Mouse (Mus musculus): ENCODE results near the gene Khdrbs2.
"Not testable (repeated sequence)": the region's sequence is repeated elsewhere in the genome, so short reads cannot be mapped to it uniquely, and the experiment has no call there.

Gene Khdrbs2

GRCm38 (mm10) chr1:32471022-32471421 is 298.5 kb downstream of the Khdrbs2 start:
- no peak for DNase-seq (ENCODE audit: low spot score)

- DNase-seq (ENCODE audit: low spot score), result no peak
Measured at GRCm38 (mm10) chr1:32471502-32472214, 299.1 kb downstream of the Khdrbs2 start.

- DNase-seq (ENCODE audit: low spot score), result no peak
Measured at GRCm38 (mm10) chr1:32487944-32488343, 315.4 kb downstream of the Khdrbs2 start.

- no peak for DNase-seq (ENCODE audit: low spot score)
Measured at GRCm38 (mm10) chr1:32503381-32503780, 330.9 kb downstream of the Khdrbs2 start.

GRCm38 (mm10) chr1:32547194-32547593 is 374.7 kb downstream of the Khdrbs2 start, which contains the start of gene Gm5415:
Gm5415 (minus strand) TSS chr1:32547294.
- DNase-seq (ENCODE audit: low spot score), result not testable (repeated sequence)

GRCm38 (mm10) chr1:32553459-32553858 is 380.9 kb downstream of the Khdrbs2 start:
- DNase-seq (ENCODE audit: low spot score), result no peak

GRCm38 (mm10) chr1:32553925-32554324 is 381.4 kb downstream of the Khdrbs2 start:
- DNase-seq (ENCODE audit: low spot score), result no peak

GRCm38 (mm10) chr1:32568901-32569300 is 396.4 kb downstream of the Khdrbs2 start:
- no peak for DNase-seq (ENCODE audit: low spot score)

- DNase-seq (ENCODE audit: low spot score), result no peak
Measured at GRCm38 (mm10) chr1:32626060-32626459, 453.5 kb downstream of the Khdrbs2 start.

GRCm38 (mm10) chr1:32632415-32633354 is 460.2 kb downstream of the Khdrbs2 start:
- no peak for DNase-seq (ENCODE audit: low spot score)

GRCm38 (mm10) chr1:32633404-32633803 is 460.9 kb downstream of the Khdrbs2 start:
- no peak for DNase-seq (ENCODE audit: low spot score)

- no peak for DNase-seq (ENCODE audit: low spot score)
Measured at GRCm38 (mm10) chr1:32639118-32639517, 466.6 kb downstream of the Khdrbs2 start.

GRCm38 (mm10) chr1:32649647-32650209 is 477.2 kb downstream of the Khdrbs2 start:
- DNase-seq (ENCODE audit: low spot score), result no peak

- no peak for DNase-seq (ENCODE audit: low spot score)
Measured at GRCm38 (mm10) chr1:32693806-32694205, 521.3 kb downstream of the Khdrbs2 start.

- no peak for DNase-seq (ENCODE audit: low spot score)
Measured at GRCm38 (mm10) chr1:32700132-32700531, 527.6 kb downstream of the Khdrbs2 start.

GRCm38 (mm10) chr1:32701267-32701666 is 528.8 kb downstream of the Khdrbs2 start:
- DNase-seq (ENCODE audit: low spot score), result no peak

All from adipocyte (in vitro differentiated cells).